In genomic region chr3:102995233-102995604, GRCm38 (mm10) we compare ENCODE assay signal across 9 mouse cellular contexts. TPM values are rescaled to one million over a fixed set of nuclear protein-coding genes. Genes with fewer than 3 reads are reported as not detected.
A peak's percentile ranks its signal among the peaks of the same experiment; 100 is the strongest.
DNase-seq lines count a peak whose midpoint lies in the region; ATAC-seq lines count a peak whose summit lies in the region.
"Had no signal": no experiment of that assay in that cellular context is flagged by ENCODE, and none has a peak within 500 bp of the region (broad histone marks: within the 10 kb centered on the region; RNA-seq: fewer than 3 reads in every experiment).

No protein-coding gene starts in this region.

- peaks cover 9% of the 10 kb centered on the region for H3K36me3 ChIP-seq in erythroblast, embryonic 14.5 days (ENCODE audit: control insufficient read depth)
- H3K36me3 ChIP-seq in neural tube, embryonic 11.5 days (ENCODE audit: control insufficient read depth, insufficient read depth, low read length): peaks cover 7% of the 10 kb centered on the region
- peaks cover 21% of the 10 kb centered on the region for H3K36me3 ChIP-seq in liver, embryonic 12.5 days

- DNase-seq in neural tube, embryonic 11.5 days (ENCODE audit: low spot score): no peak
- DNase-seq in neural tube, embryonic 10.5 days (ENCODE audit: extremely low spot score, low spot score): no peak
- peak; percentile 15 for DNase-seq in telencephalon, adult 2 months (ENCODE audit: low read depth, low spot score)
- no peak for DNase-seq in ovary, postnatal 36 days (ENCODE audit: low spot score)
- DNase-seq in embryo, embryonic 11 days: no peak

- peaks cover 21% of the 10 kb centered on the region for H3K4me1 ChIP-seq in erythroblast, embryonic 14.5 days (ENCODE audit: control insufficient read depth)
- no peaks in the 10 kb centered on the region for H3K4me1 ChIP-seq in neural tube, embryonic 11.5 days (ENCODE audit: control insufficient read depth, insufficient read depth, low read length)
- peaks cover 20% of the 10 kb centered on the region for H3K4me1 ChIP-seq in liver, embryonic 12.5 days

- no peak overlapping the region for H3K27ac ChIP-seq in neural tube, embryonic 11.5 days (ENCODE audit: low read depth, low read length)
- no peak overlapping the region for H3K27ac ChIP-seq in liver, embryonic 12.5 days

- peak overlapping the region; percentile 66 for H3K4me3 ChIP-seq in erythroblast, embryonic 14.5 days (replicated peaks)
- peak overlapping the region; percentile 77 for H3K4me3 ChIP-seq in neural tube, embryonic 11.5 days (ENCODE audit: low read depth, low read length)
- H3K4me3 ChIP-seq in liver, embryonic 12.5 days: peak overlapping the region; percentile 70

- H3K9me3 ChIP-seq in erythroblast, embryonic 14.5 days (ENCODE audit: control insufficient read depth, low read length): peaks cover under 1% of the 10 kb centered on the region; the same call in 1 of the 2 replicates
- H3K9me3 ChIP-seq in neural tube, embryonic 11.5 days (ENCODE audit: control insufficient read depth, low read length): no peaks in the 10 kb centered on the region
- 0 out of 2 replicates have a peak, but pooled peaks cover 4% of the 10 kb centered on the region for H3K9me3 ChIP-seq in liver, embryonic 12.5 days (replicated peaks)

- ATAC-seq in erythroblast, adult 5-6 weeks (replicated peaks; ENCODE audit: low FRiP score, poor library complexity, severe bottlenecking): no peak
- ATAC-seq in neural tube, embryonic 11.5 days (ENCODE audit: insufficient read depth, low FRiP score, low TSS enrichment): no peak
- ATAC-seq in liver, embryonic 12.5 days: no peak

- peak overlapping the region; percentile 88; the same call in 1 of the 2 replicates for H3K9ac ChIP-seq in neural tube, embryonic 11.5 days (ENCODE audit: low read length)
- no peak overlapping the region for H3K9ac ChIP-seq in liver, embryonic 12.5 days

- peak overlapping the region; percentile 61 for H3K4me2 ChIP-seq in neural tube, embryonic 11.5 days (ENCODE audit: low read depth)
- peak overlapping the region; percentile 67 for H3K4me2 ChIP-seq in liver, embryonic 12.5 days

- 53% methylated on average over 7 of the region's 7 CpGs for WGBS in neural tube, embryonic 11.5 days
- WGBS in liver, embryonic 12.5 days (ENCODE audit: insufficient replicate concordance): 44% methylated on average over 7 of the region's 7 CpGs

- peaks cover 3% of the 10 kb centered on the region for H3K27me3 ChIP-seq in erythroblast, embryonic 14.5 days (ENCODE audit: control insufficient read depth)
- no peaks in the 10 kb centered on the region for H3K27me3 ChIP-seq in neural tube, embryonic 11.5 days (ENCODE audit: control insufficient read depth, insufficient read depth, low read length)
- no peaks in the 10 kb centered on the region for H3K27me3 ChIP-seq in liver, embryonic 12.5 days (replicated peaks)

RNA-seq across cellular contexts. Expression of gene Sike1, which starts 0.3 kb away (rescaled TPM):
- 0.17 and 0.42 TPM in 2 replicates for polyA plus RNA-seq in erythroblast, embryonic 14.5 days (2012)
- 4.4 and 11.7 TPM in 2 replicates for total RNA-seq in erythroblast, adult 5-6 weeks (2015; ENCODE audit: low replicate concordance)
- total RNA-seq in erythroblast, adult 5-6 weeks (2017; ENCODE audit: low replicate concordance): 3.6 and 7.9 TPM in 2 replicates
- polyA plus RNA-seq in neural tube, embryonic 11.5 days (2014; fragmentation: Nextera tagmentation; extraction: Ambion mirVana): 74.2 and 86.2 TPM in 2 replicates
- 21.5 and 21.6 TPM in 2 replicates for polyA plus RNA-seq in liver, embryonic 12.5 days (2016; fragmentation: Nextera tagmentation; extraction: Ambion mirVana)

RNA-seq across cellular contexts. Expression of gene Csde1, which starts 25.0 kb away (rescaled TPM):
- 1.4 and 2.0 TPM in 2 replicates for polyA plus RNA-seq in erythroblast, embryonic 14.5 days (2012)
- 84.4 and 89.9 TPM in 2 replicates for total RNA-seq in erythroblast, adult 5-6 weeks (2015; ENCODE audit: low replicate concordance)
- 216 and 294 TPM in 2 replicates for total RNA-seq in erythroblast, adult 5-6 weeks (2017; ENCODE audit: low replicate concordance)
- 520 and 526 TPM in 2 replicates for polyA plus RNA-seq in neural tube, embryonic 11.5 days (2014; fragmentation: Nextera tagmentation; extraction: Ambion mirVana)
- 179 and 183 TPM in 2 replicates for polyA plus RNA-seq in liver, embryonic 12.5 days (2016; fragmentation: Nextera tagmentation; extraction: Ambion mirVana)

RNA-seq across cellular contexts. Expression of gene Nr1h5, which starts 31.3 kb away (rescaled TPM):
- polyA plus RNA-seq in erythroblast, embryonic 14.5 days (2012): not detected in 2 replicates
- not detected in 2 replicates for total RNA-seq in erythroblast, adult 5-6 weeks (2015; ENCODE audit: low replicate concordance)
- not detected in 2 replicates for total RNA-seq in erythroblast, adult 5-6 weeks (2017; ENCODE audit: low replicate concordance)
- 0.11 and 0.16 TPM in 2 replicates for polyA plus RNA-seq in neural tube, embryonic 11.5 days (2014; fragmentation: Nextera tagmentation; extraction: Ambion mirVana)
- polyA plus RNA-seq in liver, embryonic 12.5 days (2016; fragmentation: Nextera tagmentation; extraction: Ambion mirVana): 10.3 and 10.4 TPM in 2 replicates
- polyA plus RNA-seq: large intestine, adult 2 months had no signal

RNA-seq across cellular contexts. Expression of gene Sycp1, which starts 59.3 kb away (rescaled TPM):
- polyA plus RNA-seq in erythroblast, embryonic 14.5 days (2012): not detected in 2 replicates
- not detected in 2 replicates for total RNA-seq in erythroblast, adult 5-6 weeks (2015; ENCODE audit: low replicate concordance)
- total RNA-seq in erythroblast, adult 5-6 weeks (2017; ENCODE audit: low replicate concordance): not detected in 2 replicates
- polyA plus RNA-seq in neural tube, embryonic 11.5 days (2014; fragmentation: Nextera tagmentation; extraction: Ambion mirVana): not detected in 2 replicates
- 0.07 and 0.14 TPM in 2 replicates for polyA plus RNA-seq in liver, embryonic 12.5 days (2016; fragmentation: Nextera tagmentation; extraction: Ambion mirVana)
- polyA plus RNA-seq: large intestine, adult 2 months had no signal

Comparison
In these comparisons a context has a peak if more than half of its experiments do, and no peak if none do; other contexts are left out.
1. RNA of gene Sike1, which starts 0.3 kb away (polyA plus RNA-seq): 74.2 to 86.2 TPM in neural tube, embryonic 11.5 days and 21.5 to 21.6 TPM in liver, embryonic 12.5 days; 0.17 to 0.42 TPM in erythroblast, embryonic 14.5 days; every median in the first group is over 10 times any median in the second.
2. RNA of gene Csde1, which starts 25.0 kb away (polyA plus RNA-seq): 520 to 526 TPM in neural tube, embryonic 11.5 days and 179 to 183 TPM in liver, embryonic 12.5 days; 1.4 to 2.0 TPM in erythroblast, embryonic 14.5 days; every median in the first group is over 10 times any median in the second.
3. Peak in every context shown above with its lines, with median percentiles within 50 percentile points of each other: H3K4me3 ChIP-seq.